Mouse (Mus musculus) fat pad, adult 2 months (tissue): ENCODE results near the gene Trmt61a.

Experiments
- DNase-seq: peaks from one replicate; pipeline ENCODE4 v3.0.0-alpha.2; 2011; ENCODE audit warnings: low read depth, low spot score; ENCODE audit errors: extremely low read depth

The Trmt61a gene

DNA sequence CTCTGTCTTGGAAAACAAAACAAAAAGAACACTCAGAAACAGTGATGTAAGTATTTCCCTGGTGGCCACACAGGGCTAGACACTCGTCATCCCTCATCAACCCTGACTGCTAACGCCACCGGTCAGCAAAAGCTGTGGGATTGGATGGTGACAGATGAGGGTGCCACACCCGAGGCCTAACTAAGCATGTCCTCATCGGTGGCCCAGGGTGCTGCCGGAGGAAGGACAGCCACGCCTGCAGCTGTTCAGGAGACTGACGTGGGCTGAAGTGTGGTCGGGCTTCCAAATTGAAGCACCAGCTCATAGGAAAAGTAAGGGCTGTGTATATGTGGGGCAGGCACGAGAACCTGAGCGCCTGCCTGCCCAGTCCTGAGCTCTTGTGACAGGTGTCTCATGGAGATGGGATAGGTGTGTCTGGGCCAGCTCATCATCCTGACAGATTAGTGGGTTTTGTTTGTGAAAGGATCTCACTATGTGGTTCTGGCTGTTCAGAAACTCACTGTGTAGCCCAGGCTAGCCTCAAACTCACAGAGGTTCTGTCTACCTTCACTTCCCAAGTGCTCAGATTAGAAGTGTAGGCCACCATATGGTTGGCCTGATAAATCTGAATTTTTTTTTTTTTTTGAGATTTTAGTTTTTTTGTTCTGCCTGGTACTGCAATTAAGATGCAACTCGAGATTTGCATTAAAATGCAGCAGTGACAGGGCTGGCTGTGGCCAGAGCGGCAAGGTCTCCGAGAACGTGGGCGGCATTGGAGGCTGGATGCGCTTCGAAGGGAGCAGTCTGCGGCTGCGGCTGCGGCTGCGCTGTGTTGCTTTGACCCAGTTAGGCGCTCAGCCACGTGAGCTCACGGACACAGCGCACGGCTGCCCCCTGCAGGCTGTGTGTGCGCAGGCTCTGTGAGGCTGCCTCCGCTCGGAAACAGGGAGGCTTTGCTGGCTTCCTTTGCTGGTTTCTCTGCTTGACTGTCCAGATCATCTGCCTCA is 54.2 kb downstream of the Trmt61a start:
- DNase-seq: no peak

DNA sequence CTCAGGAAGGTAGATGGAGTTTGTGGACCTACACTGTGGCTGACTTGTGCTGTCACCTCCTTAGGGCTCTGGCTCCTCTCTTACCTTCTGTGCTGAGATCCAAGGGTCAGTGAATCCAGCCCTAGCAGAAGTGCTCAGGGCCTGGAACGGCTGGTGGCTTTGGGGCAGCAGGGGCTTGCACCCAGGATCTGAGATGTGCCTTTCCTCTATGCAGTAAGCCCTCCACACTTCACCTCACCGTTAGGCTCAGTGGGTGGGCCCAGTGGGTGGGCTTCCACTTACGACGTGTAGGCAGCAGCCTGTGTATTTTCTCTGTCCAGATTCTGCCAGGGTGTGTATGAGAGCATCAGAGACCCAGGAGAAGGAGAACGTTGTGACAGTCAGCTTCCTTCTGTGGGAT is 55.0 kb downstream of the Trmt61a start:
- no peak for DNase-seq
